Mouse (Mus musculus) yolk sac, embryonic 10.5 days (tissue): ENCODE measurements around the gene Ubqln4.

Experiments used
- DNase-seq: peaks from one replicate; pipeline ENCODE4 v3.0.0-alpha.2; 2017; ENCODE audit warnings: low spot score

The Ubqln4 gene

GRCm38 (mm10) chr3:88526157-88527131, 27.1 kb upstream of the Ubqln4 start:
- peak; percentile 81 for DNase-seq

- DNase-seq: no peak
Observed at GRCm38 (mm10) chr3:88527565-88527964, 26.0 kb upstream of the Ubqln4 start.

- no peak for DNase-seq
Observed at GRCm38 (mm10) chr3:88528646-88529045, 24.9 kb upstream of the Ubqln4 start.

GRCm38 (mm10) chr3:88529204-88530000, 24.2 kb upstream of the Ubqln4 start:
- no peak for DNase-seq

GRCm38 (mm10) chr3:88530082-88530864, 23.3 kb upstream of the Ubqln4 start:
- no peak for DNase-seq

- peak; percentile 93 for DNase-seq
Observed at GRCm38 (mm10) chr3:88531348-88532298, 21.9 kb upstream of the Ubqln4 start.

GRCm38 (mm10) chr3:88532299-88532674, 21.3 kb upstream of the Ubqln4 start, which contains the start of gene Mex3a:
TSS of gene Mex3a (plus strand) at chr3:88532395.
- no peak for DNase-seq

GRCm38 (mm10) chr3:88532689-88533511, 20.7 kb upstream of the Ubqln4 start:
- DNase-seq: peak; percentile 55

GRCm38 (mm10) chr3:88533706-88534105, 19.9 kb upstream of the Ubqln4 start:
- no peak for DNase-seq

- no peak for DNase-seq
Observed at GRCm38 (mm10) chr3:88535005-88535404, 18.6 kb upstream of the Ubqln4 start.

GRCm38 (mm10) chr3:88535527-88535926, 18.0 kb upstream of the Ubqln4 start:
- DNase-seq: no peak

- peak; percentile 91 for DNase-seq
Observed at GRCm38 (mm10) chr3:88536103-88536930, 17.2 kb upstream of the Ubqln4 start.

- no peak for DNase-seq
Observed at GRCm38 (mm10) chr3:88537146-88537545, 16.4 kb upstream of the Ubqln4 start.

GRCm38 (mm10) chr3:88538271-88539145, 15.1 kb upstream of the Ubqln4 start:
- no peak for DNase-seq

- no peak for DNase-seq
Observed at GRCm38 (mm10) chr3:88539397-88539796, 14.2 kb upstream of the Ubqln4 start.

GRCm38 (mm10) chr3:88540085-88540484, 13.5 kb upstream of the Ubqln4 start:
- no peak for DNase-seq

GRCm38 (mm10) chr3:88541622-88542401, 11.7 kb upstream of the Ubqln4 start:
- no peak for DNase-seq
